Mouse (Mus musculus): ENCODE measurements around the gene Krtap16-1. TPM values are rescaled to one million over a fixed set of nuclear protein-coding genes. Genes with fewer than 3 reads are reported as not detected.

The Krtap16-1 gene
- polyA plus RNA-seq, 1 experiment from 2014 or later: 3.8 TPM

- Histone ChIP-seq H3K9me3 (replicated peaks) (no peaks in the 10 kb centered on the region), H3K36me3 (no peaks in the 10 kb centered on the region), H3K9ac (no peak overlapping the region), H3K27me3 (peaks cover 19% of the 10 kb centered on the region), H3K27ac (replicated peaks) (no peak overlapping the region), H3K4me1 (no peaks in the 10 kb centered on the region), H3K4me3 (replicated peaks) (no peak overlapping the region), H3K4me2 (replicated peaks) (no peak overlapping the region)
- 54% methylated on average over 4 of the region's 4 CpGs for WGBS
- ATAC-seq (ENCODE audit: insufficient number of reproducible peaks, low FRiP score, low TSS enrichment, low read depth): no peak
Observed at GRCm38 (mm10) chr11:99994384-99994661, 7.9 kb upstream of the Krtap16-1 start.

GRCm38 (mm10) chr11:99993620-99994383, 7.4 kb upstream of the Krtap16-1 start, which contains the start of gene Krtap17-1:
Gene Krtap17-1, minus strand, starts transcription at chr11:99993994.
- Histone ChIP-seq H3K4me3 (replicated peaks) (no peak within 1 kb of the TSS), H3K9ac (no peak within 1 kb of the TSS), H3K4me2 (replicated peaks) (no peak within 1 kb of the TSS), H3K9me3 (replicated peaks) (no peaks in the 10 kb centered on the region), H3K27ac (replicated peaks) (no peak within 1 kb of the TSS), H3K36me3 (no peaks in the 10 kb centered on the region), H3K4me1 (no peaks in the 10 kb centered on the region), H3K27me3 (peaks cover 19% of the 10 kb centered on the region)
- 24% methylated on average over 26 of the region's 26 CpGs for WGBS
- no peak for ATAC-seq (ENCODE audit: insufficient number of reproducible peaks, low FRiP score, low TSS enrichment, low read depth)

GRCm38 (mm10) chr11:99990571-99990970, 4.2 kb upstream of the Krtap16-1 start:
- no peaks in the 10 kb centered on the region for H3K4me1 ChIP-seq
- H3K4me3 ChIP-seq (replicated peaks): no peak overlapping the region
- ATAC-seq (ENCODE audit: insufficient number of reproducible peaks, low FRiP score, low TSS enrichment, low read depth): no peak
- peaks cover 19% of the 10 kb centered on the region for H3K27me3 ChIP-seq
- H3K9me3 ChIP-seq (replicated peaks): no peaks in the 10 kb centered on the region
- H3K36me3 ChIP-seq: no peaks in the 10 kb centered on the region
- no peak overlapping the region for H3K27ac ChIP-seq (replicated peaks)
- WGBS: 78% methylated on average over 3 of the region's 3 CpGs
- H3K9ac ChIP-seq: no peak overlapping the region
- H3K4me2 ChIP-seq (replicated peaks): no peak overlapping the region

DNA sequence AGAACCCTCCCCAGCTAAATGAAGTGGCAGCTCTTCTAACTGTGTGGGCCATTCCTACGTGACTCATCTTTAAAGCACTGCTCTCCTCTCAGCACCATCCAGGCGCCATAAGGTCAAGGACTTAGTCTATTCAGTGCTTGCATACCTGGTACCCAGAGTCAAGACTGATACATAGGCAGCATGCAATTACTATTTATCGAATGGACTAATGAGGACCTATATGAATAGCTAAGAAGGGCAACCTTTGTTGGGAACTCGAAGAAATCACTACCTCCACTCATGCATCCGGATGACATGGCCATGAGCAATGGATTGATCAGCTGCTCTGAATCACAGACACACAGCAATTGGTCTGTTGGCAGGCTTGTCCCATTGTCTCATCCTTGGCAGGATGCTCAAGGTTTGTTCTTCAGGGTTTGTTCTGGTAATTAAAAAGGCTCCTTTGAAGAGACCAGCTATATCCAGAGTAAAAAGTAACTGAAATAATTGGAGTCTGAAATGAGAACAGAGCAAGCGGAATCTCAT, 3.5 kb upstream of the Krtap16-1 start:
- WGBS: 85% methylated on average over 6 of the region's 6 CpGs
- no peak for ATAC-seq (ENCODE audit: insufficient number of reproducible peaks, low FRiP score, low TSS enrichment, low read depth)
- no peak overlapping the region for H3K27ac ChIP-seq (replicated peaks)

GRCm38 (mm10) chr11:99988530-99988929, 2.1 kb upstream of the Krtap16-1 start:
- Histone ChIP-seq H3K36me3 (no peaks in the 10 kb centered on the region), H3K9ac (no peak overlapping the region), H3K27me3 (peaks cover 8% of the 10 kb centered on the region), H3K4me1 (no peaks in the 10 kb centered on the region), H3K4me2 (replicated peaks) (no peak overlapping the region), H3K27ac (replicated peaks) (no peak overlapping the region), H3K4me3 (replicated peaks) (no peak overlapping the region), H3K9me3 (replicated peaks) (no peaks in the 10 kb centered on the region)
- no peak for ATAC-seq (ENCODE audit: insufficient number of reproducible peaks, low FRiP score, low TSS enrichment, low read depth)
- WGBS: 89% methylated on average over 3 of the region's 3 CpGs

More for the DNA sequence above, 3.5 kb upstream of the Krtap16-1 start:
- Histone ChIP-seq H3K4me2 (replicated peaks) (no peak overlapping the region), H3K4me3 (replicated peaks) (no peak overlapping the region), H3K9me3 (replicated peaks) (no peaks in the 10 kb centered on the region), H3K9ac (no peak overlapping the region), H3K4me1 (no peaks in the 10 kb centered on the region), H3K36me3 (no peaks in the 10 kb centered on the region), H3K27me3 (peaks cover 19% of the 10 kb centered on the region)

- H3K4me1 ChIP-seq: no peaks in the 10 kb centered on the region
- H3K27ac ChIP-seq (replicated peaks): no peak overlapping the region
- no peaks in the 10 kb centered on the region for H3K9me3 ChIP-seq (replicated peaks)
- WGBS: 75% methylated on average over 20 of the region's 20 CpGs
- H3K4me3 ChIP-seq (replicated peaks): no peak overlapping the region
- no peak overlapping the region for H3K9ac ChIP-seq
- no peaks in the 10 kb centered on the region; the same call in 1 of the 2 replicates for H3K27me3 ChIP-seq
- no peaks in the 10 kb centered on the region for H3K36me3 ChIP-seq
- no peak overlapping the region for H3K4me2 ChIP-seq (replicated peaks)
- peak; percentile 15; the same call in 1 of the 2 replicates for ATAC-seq (ENCODE audit: insufficient number of reproducible peaks, low FRiP score, low TSS enrichment, low read depth)
Observed at GRCm38 (mm10) chr11:99985291-99986092, 905 bp downstream of the Krtap16-1 start.

- no peak for ATAC-seq (ENCODE audit: insufficient number of reproducible peaks, low FRiP score, low TSS enrichment, low read depth)
- Histone ChIP-seq H3K27me3 (no peaks in the 10 kb centered on the region; the same call in 1 of the 2 replicates), H3K4me1 (no peaks in the 10 kb centered on the region), H3K36me3 (no peaks in the 10 kb centered on the region), H3K9ac (no peak overlapping the region), H3K4me3 (replicated peaks) (no peak overlapping the region), H3K27ac (replicated peaks) (no peak overlapping the region), H3K4me2 (replicated peaks) (no peak overlapping the region), H3K9me3 (replicated peaks) (no peaks in the 10 kb centered on the region)
- WGBS: 88% methylated on average over 1 of the region's 1 CpGs
Observed at GRCm38 (mm10) chr11:99983442-99983841, 3.0 kb downstream of the Krtap16-1 start.

DNA sequence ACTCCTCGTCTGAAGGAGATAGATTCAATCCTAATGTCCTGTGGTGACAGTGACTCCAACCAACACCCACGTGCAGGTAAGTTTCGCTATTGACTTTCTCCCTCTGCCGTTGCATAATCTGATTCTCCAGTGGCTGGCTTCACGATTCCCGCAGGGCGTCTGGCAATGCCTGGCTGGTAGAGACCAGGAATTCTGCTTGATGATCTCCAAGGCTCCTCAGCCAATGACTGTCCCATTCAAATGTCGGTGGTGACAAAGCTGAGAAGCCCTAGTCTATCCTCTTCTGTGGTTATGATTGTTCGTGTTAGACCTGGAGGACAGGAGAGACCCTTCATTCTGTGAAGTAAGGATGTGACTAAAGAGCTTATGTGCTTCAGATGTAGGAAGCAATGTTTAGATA, 3.7 kb downstream of the Krtap16-1 start:
- Histone ChIP-seq H3K36me3 (no peaks in the 10 kb centered on the region), H3K9me3 (replicated peaks) (no peaks in the 10 kb centered on the region), H3K4me3 (replicated peaks) (no peak overlapping the region), H3K27me3 (no peaks in the 10 kb centered on the region; the same call in 1 of the 2 replicates), H3K4me2 (replicated peaks) (no peak overlapping the region), H3K27ac (replicated peaks) (no peak overlapping the region), H3K4me1 (no peaks in the 10 kb centered on the region), H3K9ac (no peak overlapping the region)
- no peak for ATAC-seq (ENCODE audit: insufficient number of reproducible peaks, low FRiP score, low TSS enrichment, low read depth)
- whole genome bisulfite sequencing: 84% methylated on average over 9 of the region's 9 CpGs

- no peak within 1 kb of the TSS for H3K4me3 ChIP-seq (replicated peaks)
- no peaks in the 10 kb centered on the region for H3K27me3 ChIP-seq
- H3K9ac ChIP-seq: no peak within 1 kb of the TSS
- H3K9me3 ChIP-seq (replicated peaks): 0 out of 2 replicates have a peak, but pooled peaks cover 5% of the 10 kb centered on the region
- no peaks in the 10 kb centered on the region for H3K36me3 ChIP-seq
- WGBS: 62% methylated on average over 5 of the region's 5 CpGs
- no peaks in the 10 kb centered on the region for H3K4me1 ChIP-seq
- H3K4me2 ChIP-seq (replicated peaks): no peak within 1 kb of the TSS
- H3K27ac ChIP-seq (replicated peaks): no peak within 1 kb of the TSS
- ATAC-seq (ENCODE audit: insufficient number of reproducible peaks, low FRiP score, low TSS enrichment, low read depth): no peak
Observed at GRCm38 (mm10) chr11:99978953-99979352, 7.4 kb downstream of the Krtap16-1 start, which contains the start of gene Krtap29-1. Gene Krtap29-1, minus strand, starts transcription at chr11:99979053.

GRCm38 (mm10) chr11:99965961-99966360, 20.4 kb downstream of the Krtap16-1 start:
- no peaks in the 10 kb centered on the region for H3K9me3 ChIP-seq (replicated peaks)
- H3K4me1 ChIP-seq: no peaks in the 10 kb centered on the region
- 34% methylated on average over 2 of the region's 2 CpGs for WGBS
- no peak overlapping the region for H3K4me2 ChIP-seq (replicated peaks)
- H3K27ac ChIP-seq (replicated peaks): no peak overlapping the region
- ATAC-seq (ENCODE audit: insufficient number of reproducible peaks, low FRiP score, low TSS enrichment, low read depth): no peak
- no peaks in the 10 kb centered on the region for H3K27me3 ChIP-seq
- no peaks in the 10 kb centered on the region for H3K36me3 ChIP-seq
- H3K4me3 ChIP-seq (replicated peaks): no peak overlapping the region
- H3K9ac ChIP-seq: no peak overlapping the region

GRCm38 (mm10) chr11:99964213-99964612, 22.2 kb downstream of the Krtap16-1 start:
- Histone ChIP-seq H3K27me3 (no peaks in the 10 kb centered on the region), H3K4me3 (replicated peaks) (no peak overlapping the region), H3K9me3 (replicated peaks) (no peaks in the 10 kb centered on the region), H3K27ac (replicated peaks) (no peak overlapping the region), H3K4me2 (replicated peaks) (no peak overlapping the region), H3K36me3 (no peaks in the 10 kb centered on the region), H3K4me1 (no peaks in the 10 kb centered on the region), H3K9ac (no peak overlapping the region)
- 56% methylated on average over 6 of the region's 6 CpGs for WGBS
- no peak for ATAC-seq (ENCODE audit: insufficient number of reproducible peaks, low FRiP score, low TSS enrichment, low read depth)

Data from embryonic facial prominence, embryonic 15.5 days (tissue).